Mouse (Mus musculus): ENCODE results near the gene Prim1. TPM values are rescaled to one million over a fixed set of nuclear protein-coding genes. Genes with fewer than 3 reads are reported as not detected.

The Prim1 gene
- polyA plus RNA-seq (2015; fragmentation: Nextera tagmentation; extraction: Ambion mirVana) = 56.3 and 66.1 TPM in 2 replicates

DNA sequence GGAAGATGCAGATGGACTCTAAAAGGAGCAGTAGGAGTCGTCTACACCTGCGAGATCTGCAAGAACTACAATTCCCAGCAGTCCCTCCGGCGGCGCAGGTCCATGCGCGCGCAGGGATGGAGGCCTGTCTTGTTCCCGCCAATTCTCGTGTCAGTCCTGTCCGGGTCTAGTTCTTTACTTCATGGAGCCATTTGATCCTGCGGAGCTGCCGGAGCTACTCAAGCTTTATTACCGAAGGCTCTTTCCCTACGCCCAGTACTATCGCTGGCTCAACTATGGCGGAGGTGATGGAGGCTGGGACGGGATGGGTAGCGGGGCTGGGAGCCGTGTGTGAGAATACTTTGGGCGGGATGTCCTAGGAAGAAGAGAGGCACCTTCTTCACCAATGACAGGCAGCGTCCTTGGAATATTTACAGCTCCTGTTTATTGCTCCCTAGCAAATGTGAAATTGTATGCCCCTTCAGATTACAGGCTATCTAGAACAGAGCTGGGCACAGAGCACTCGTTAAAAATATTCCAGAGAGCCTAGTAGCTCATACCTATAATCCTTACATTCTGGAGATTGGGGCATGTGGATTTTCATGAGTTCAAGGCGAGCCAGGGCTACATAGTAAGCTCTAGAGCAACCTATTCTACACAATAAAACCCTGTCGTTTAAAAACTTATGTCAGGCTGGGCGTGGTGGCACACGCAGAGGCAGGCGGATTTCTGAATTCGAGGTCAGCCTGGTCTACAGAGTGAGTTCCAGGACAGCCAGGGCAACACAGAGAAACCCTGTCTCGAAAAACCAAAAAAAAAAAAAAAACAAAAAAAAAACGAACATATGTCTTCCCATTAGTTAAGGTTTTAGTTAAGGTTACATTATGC lies at the start of gene Prim1:
Prim1 (plus strand) TSS at position 101 of the 867 bp plus-strand sequence.
- Histone ChIP-seq H3K27ac (ENCODE audit: low read length) (peak within 1 kb of the TSS; percentile 71), H3K9ac (ENCODE audit: low read depth, low read length) (peak within 1 kb of the TSS; percentile 68), H3K4me3 (ENCODE audit: low read length) (peak within 1 kb of the TSS; percentile 63), H3K27me3 (replicated peaks; ENCODE audit: control insufficient read depth, insufficient read depth, low read length) (no peaks in the 10 kb centered on the region), H3K9me3 (ENCODE audit: control insufficient read depth, low read length) (no peaks in the 10 kb centered on the region), H3K4me2 (ENCODE audit: low read depth, low read length) (peak within 1 kb of the TSS; percentile 79), H3K36me3 (ENCODE audit: control insufficient read depth, insufficient read depth, low read length) (peaks cover 9% of the 10 kb centered on the region), H3K4me1 (ENCODE audit: control insufficient read depth, insufficient read depth, low read length) (peaks cover 4% of the 10 kb centered on the region; the same call in 1 of the 2 replicates)
- 4% methylated on average over 31 of the region's 31 CpGs for WGBS
- ATAC-seq = peak; percentile 97

DNA sequence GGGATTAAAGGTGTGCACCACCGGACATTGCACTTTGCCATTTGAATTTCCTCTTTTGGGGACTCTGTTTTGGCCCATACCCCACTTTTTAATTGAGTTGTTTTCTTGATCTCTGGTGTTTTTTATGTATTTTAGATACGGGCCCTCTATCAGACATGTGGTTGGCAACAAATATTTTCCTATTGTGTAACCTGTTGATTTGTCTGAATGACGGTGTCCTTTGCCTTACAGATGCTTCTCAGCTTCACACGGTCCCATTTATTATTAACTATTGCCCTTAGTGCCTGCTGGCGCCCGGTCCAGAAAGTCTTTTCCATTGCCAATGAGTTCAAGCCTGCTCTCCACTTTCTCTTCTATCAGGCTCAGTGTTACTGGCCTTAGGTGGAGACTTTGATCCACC lies 48.5 kb upstream of the Prim1 start:
- H3K4me1 ChIP-seq (ENCODE audit: control insufficient read depth, insufficient read depth, low read length) = no peaks in the 10 kb centered on the region
- H3K27me3 ChIP-seq (replicated peaks; ENCODE audit: control insufficient read depth, insufficient read depth, low read length) = no peaks in the 10 kb centered on the region
- 80% methylated on average over 6 of the region's 6 CpGs for WGBS
- H3K9me3 ChIP-seq (ENCODE audit: control insufficient read depth, low read length) = no peaks in the 10 kb centered on the region
- no peak overlapping the region for H3K9ac ChIP-seq (ENCODE audit: low read depth, low read length)
- ATAC-seq = no peak
- H3K27ac ChIP-seq (ENCODE audit: low read length) = no peak overlapping the region
- H3K36me3 ChIP-seq (ENCODE audit: control insufficient read depth, insufficient read depth, low read length) = no peaks in the 10 kb centered on the region
- no peak overlapping the region for H3K4me3 ChIP-seq (ENCODE audit: low read length)
- H3K4me2 ChIP-seq (ENCODE audit: low read depth, low read length) = no peak overlapping the region

DNA sequence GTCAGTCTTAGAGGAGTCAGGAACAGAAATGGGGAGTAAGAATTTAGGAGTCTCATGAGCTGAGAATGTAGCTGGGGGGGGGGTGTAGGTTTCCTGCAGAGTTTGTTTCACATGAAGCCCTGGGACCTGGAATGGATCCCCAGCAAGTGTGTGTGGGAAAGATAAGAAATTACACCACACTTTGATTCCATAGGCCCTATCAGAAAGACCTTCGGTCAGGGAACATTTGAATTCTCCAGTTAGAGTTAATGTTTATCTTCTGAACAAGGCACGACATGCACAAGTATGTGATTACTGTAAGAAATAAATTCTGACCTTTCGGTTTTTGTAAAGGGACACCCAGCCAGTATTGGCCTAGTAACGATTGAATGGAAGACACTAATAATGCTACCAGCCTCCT lies 45.1 kb upstream of the Prim1 start:
- Histone ChIP-seq H3K4me1 (ENCODE audit: control insufficient read depth, insufficient read depth, low read length) (no peaks in the 10 kb centered on the region), H3K4me2 (ENCODE audit: low read depth, low read length) (no peak overlapping the region; the same call in 1 of the 2 replicates), H3K27ac (ENCODE audit: low read length) (peak overlapping the region; percentile 81), H3K9ac (ENCODE audit: low read depth, low read length) (no peak overlapping the region), H3K4me3 (ENCODE audit: low read length) (no peak overlapping the region), H3K36me3 (ENCODE audit: control insufficient read depth, insufficient read depth, low read length) (no peaks in the 10 kb centered on the region), H3K27me3 (replicated peaks; ENCODE audit: control insufficient read depth, insufficient read depth, low read length) (no peaks in the 10 kb centered on the region), H3K9me3 (ENCODE audit: control insufficient read depth, low read length) (no peaks in the 10 kb centered on the region; the same call in 1 of the 2 replicates)
- 45% methylated on average over 4 of the region's 4 CpGs for WGBS
- peak; percentile 94 for ATAC-seq

DNA sequence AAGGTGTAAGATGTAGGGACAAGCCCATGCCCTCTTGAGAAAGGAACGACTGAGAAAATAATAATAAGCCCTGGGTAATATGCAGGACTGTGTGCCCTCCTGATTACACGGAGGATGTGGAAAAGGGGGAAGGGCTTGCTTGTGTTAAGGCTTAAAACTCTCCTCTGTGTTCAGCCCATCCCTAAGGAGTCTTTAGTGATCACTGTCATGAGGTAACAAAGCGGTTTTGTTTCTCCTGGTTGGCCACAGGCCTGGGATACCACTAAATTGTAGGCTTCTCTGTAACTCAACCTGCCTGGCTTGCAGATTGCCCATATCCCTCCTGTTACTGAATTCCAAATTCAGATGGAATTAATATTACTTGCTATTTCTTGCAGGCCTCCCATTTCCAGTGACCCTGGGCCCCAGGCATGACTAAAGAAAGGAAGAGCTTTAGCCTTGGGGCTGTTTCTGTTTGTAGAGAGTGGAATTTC lies 44.6 kb upstream of the Prim1 start:
- Histone ChIP-seq H3K4me2 (ENCODE audit: low read depth, low read length) (no peak overlapping the region; the same call in 1 of the 2 replicates), H3K36me3 (ENCODE audit: control insufficient read depth, insufficient read depth, low read length) (no peaks in the 10 kb centered on the region), H3K4me1 (ENCODE audit: control insufficient read depth, insufficient read depth, low read length) (no peaks in the 10 kb centered on the region), H3K27me3 (replicated peaks; ENCODE audit: control insufficient read depth, insufficient read depth, low read length) (no peaks in the 10 kb centered on the region), H3K4me3 (ENCODE audit: low read length) (no peak overlapping the region), H3K9ac (ENCODE audit: low read depth, low read length) (no peak overlapping the region), H3K27ac (ENCODE audit: low read length) (peak overlapping the region; percentile 81), H3K9me3 (ENCODE audit: control insufficient read depth, low read length) (no peaks in the 10 kb centered on the region; the same call in 1 of the 2 replicates)
- WGBS = 51% methylated on average over 3 of the region's 3 CpGs
- ATAC-seq = peak; percentile 72

DNA sequence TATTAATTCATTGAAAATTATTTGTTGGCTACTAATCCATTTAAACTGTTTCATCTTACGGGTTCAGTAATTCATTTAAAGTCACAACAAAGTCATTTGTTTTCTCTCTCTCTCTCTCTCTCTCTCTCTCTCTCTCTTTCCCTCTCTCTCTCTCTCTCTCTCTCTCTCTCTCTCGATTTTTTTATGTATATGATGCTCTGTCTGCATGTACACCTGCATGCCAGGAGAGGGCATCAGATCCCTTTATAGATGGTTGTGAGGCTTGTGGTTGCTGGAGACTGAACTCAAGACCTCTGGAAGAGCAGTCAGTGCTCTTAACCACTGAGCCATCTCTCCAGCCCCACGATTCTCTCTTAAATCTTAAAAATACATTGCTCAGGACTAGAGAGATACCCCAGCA lies 43.8 kb upstream of the Prim1 start:
- WGBS = 63% methylated on average over 3 of the region's 3 CpGs
- H3K27me3 ChIP-seq (replicated peaks; ENCODE audit: control insufficient read depth, insufficient read depth, low read length) = no peaks in the 10 kb centered on the region
- ATAC-seq = no peak
- H3K4me2 ChIP-seq (ENCODE audit: low read depth, low read length) = no peak overlapping the region
- H3K9ac ChIP-seq (ENCODE audit: low read depth, low read length) = no peak overlapping the region
- no peaks in the 10 kb centered on the region for H3K4me1 ChIP-seq (ENCODE audit: control insufficient read depth, insufficient read depth, low read length)
- no peaks in the 10 kb centered on the region for H3K36me3 ChIP-seq (ENCODE audit: control insufficient read depth, insufficient read depth, low read length)
- no peak overlapping the region for H3K4me3 ChIP-seq (ENCODE audit: low read length)
- peak overlapping the region; percentile 81 for H3K27ac ChIP-seq (ENCODE audit: low read length)
- H3K9me3 ChIP-seq (ENCODE audit: control insufficient read depth, low read length) = no peaks in the 10 kb centered on the region; the same call in 1 of the 2 replicates

DNA sequence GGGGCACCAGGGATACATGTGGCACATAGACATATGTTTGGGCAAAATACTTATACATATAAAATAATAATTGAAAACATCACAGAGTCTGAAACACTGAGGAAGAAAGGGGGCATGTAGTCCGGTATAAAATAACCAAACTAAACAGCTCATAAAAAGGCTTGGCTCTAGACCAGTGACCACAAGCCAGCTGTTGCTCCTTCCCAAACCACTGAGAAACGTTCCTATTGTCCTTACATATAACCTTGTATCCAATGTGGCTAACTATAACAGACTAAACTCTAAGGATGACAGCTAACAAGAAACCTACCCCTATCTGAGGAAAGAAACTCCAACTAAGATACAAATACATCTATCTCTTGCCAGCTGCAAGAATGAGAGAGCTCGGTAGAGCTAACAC lies 40.9 kb upstream of the Prim1 start:
- Histone ChIP-seq H3K36me3 (ENCODE audit: control insufficient read depth, insufficient read depth, low read length) (no peaks in the 10 kb centered on the region), H3K4me1 (ENCODE audit: control insufficient read depth, insufficient read depth, low read length) (no peaks in the 10 kb centered on the region), H3K27me3 (replicated peaks; ENCODE audit: control insufficient read depth, insufficient read depth, low read length) (no peaks in the 10 kb centered on the region), H3K4me2 (ENCODE audit: low read depth, low read length) (no peak overlapping the region), H3K9ac (ENCODE audit: low read depth, low read length) (no peak overlapping the region), H3K9me3 (ENCODE audit: control insufficient read depth, low read length) (no peaks in the 10 kb centered on the region; the same call in 1 of the 2 replicates), H3K4me3 (ENCODE audit: low read length) (no peak overlapping the region), H3K27ac (ENCODE audit: low read length) (no peak overlapping the region)
- ATAC-seq = no peak
- 77% methylated on average over 3 of the region's 3 CpGs for WGBS

DNA sequence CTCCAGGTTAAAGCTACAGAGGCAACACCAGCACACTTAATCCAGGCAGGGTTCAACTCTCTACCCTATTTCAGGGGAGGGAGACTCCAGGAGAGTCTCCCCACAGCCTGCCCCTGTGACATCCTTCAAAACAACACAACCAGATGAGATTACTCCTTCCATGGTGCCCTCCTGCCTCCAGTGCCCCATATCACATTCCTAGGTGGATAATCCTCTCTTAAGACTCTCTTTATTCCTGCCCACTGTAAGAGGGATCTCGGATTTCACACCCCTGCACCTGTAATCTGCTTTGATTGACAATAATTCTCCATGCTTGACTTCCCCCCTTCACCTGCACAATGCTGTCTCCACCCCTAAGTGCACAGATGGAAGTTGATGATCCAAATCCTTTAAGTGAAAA lies 39.5 kb upstream of the Prim1 start:
- H3K4me3 ChIP-seq (ENCODE audit: low read length) = no peak overlapping the region
- 41% methylated on average over 1 of the region's 1 CpGs for WGBS
- H3K27me3 ChIP-seq (replicated peaks; ENCODE audit: control insufficient read depth, insufficient read depth, low read length) = no peaks in the 10 kb centered on the region
- H3K9ac ChIP-seq (ENCODE audit: low read depth, low read length) = no peak overlapping the region
- no peaks in the 10 kb centered on the region; the same call in 1 of the 2 replicates for H3K9me3 ChIP-seq (ENCODE audit: control insufficient read depth, low read length)
- no peaks in the 10 kb centered on the region for H3K4me1 ChIP-seq (ENCODE audit: control insufficient read depth, insufficient read depth, low read length)
- no peaks in the 10 kb centered on the region for H3K36me3 ChIP-seq (ENCODE audit: control insufficient read depth, insufficient read depth, low read length)
- H3K27ac ChIP-seq (ENCODE audit: low read length) = no peak overlapping the region
- H3K4me2 ChIP-seq (ENCODE audit: low read depth, low read length) = no peak overlapping the region
- ATAC-seq = no peak

DNA sequence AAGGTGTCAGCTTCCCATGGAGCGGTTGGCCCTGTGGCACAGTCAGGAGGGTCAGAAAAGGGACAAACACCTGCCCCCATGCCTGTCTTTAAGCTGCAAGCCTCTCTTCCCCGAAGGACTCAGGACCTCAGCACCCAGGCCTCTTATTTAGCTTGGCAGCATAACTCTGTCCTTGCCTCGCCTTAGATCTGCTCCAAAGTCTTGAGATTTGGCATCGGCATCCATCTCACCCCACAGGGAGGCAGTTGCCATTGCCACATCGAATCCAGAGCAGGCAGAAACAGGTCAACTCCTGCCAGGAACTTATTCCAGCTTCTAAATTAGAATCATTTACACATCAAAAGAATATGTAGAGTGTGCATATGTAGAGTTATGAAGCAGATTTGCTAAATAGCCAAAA lies 30.3 kb upstream of the Prim1 start:
- 82% methylated on average over 5 of the region's 5 CpGs for WGBS

DNA sequence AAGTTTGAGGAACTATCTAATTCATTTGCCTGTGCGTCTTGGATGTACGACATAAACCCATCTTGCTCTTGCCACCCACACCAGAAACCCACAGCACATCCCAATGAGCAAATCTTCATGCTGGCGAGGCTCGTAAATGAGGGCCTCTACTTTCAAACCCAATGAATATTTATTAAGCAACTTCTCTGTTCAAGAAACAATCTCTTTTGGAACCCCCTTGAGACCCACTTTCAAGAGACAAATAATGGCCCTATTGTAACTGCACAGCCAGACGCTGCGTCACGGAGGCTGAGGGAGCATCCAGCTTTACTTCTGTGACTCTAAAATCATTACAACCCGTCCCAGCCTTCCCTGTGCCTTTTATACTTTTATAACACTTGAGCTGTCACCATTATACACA lies 29.4 kb upstream of the Prim1 start:
- Histone ChIP-seq H3K4me3 (ENCODE audit: low read length) (no peak overlapping the region), H3K4me1 (ENCODE audit: control insufficient read depth, insufficient read depth, low read length) (no peaks in the 10 kb centered on the region), H3K9ac (ENCODE audit: low read depth, low read length) (no peak overlapping the region), H3K9me3 (ENCODE audit: control insufficient read depth, low read length) (no peaks in the 10 kb centered on the region), H3K36me3 (ENCODE audit: control insufficient read depth, insufficient read depth, low read length) (no peaks in the 10 kb centered on the region), H3K4me2 (ENCODE audit: low read depth, low read length) (no peak overlapping the region), H3K27ac (ENCODE audit: low read length) (no peak overlapping the region), H3K27me3 (replicated peaks; ENCODE audit: control insufficient read depth, insufficient read depth, low read length) (no peaks in the 10 kb centered on the region)
- ATAC-seq = no peak
- 65% methylated on average over 8 of the region's 8 CpGs for WGBS

More for the DNA sequence above, 30.3 kb upstream of the Prim1 start:
- no peaks in the 10 kb centered on the region for H3K27me3 ChIP-seq (replicated peaks; ENCODE audit: control insufficient read depth, insufficient read depth, low read length)
- H3K4me3 ChIP-seq (ENCODE audit: low read length) = no peak overlapping the region
- H3K36me3 ChIP-seq (ENCODE audit: control insufficient read depth, insufficient read depth, low read length) = no peaks in the 10 kb centered on the region
- no peaks in the 10 kb centered on the region for H3K4me1 ChIP-seq (ENCODE audit: control insufficient read depth, insufficient read depth, low read length)
- ATAC-seq = no peak
- H3K27ac ChIP-seq (ENCODE audit: low read length) = no peak overlapping the region
- H3K4me2 ChIP-seq (ENCODE audit: low read depth, low read length) = no peak overlapping the region
- no peak overlapping the region for H3K9ac ChIP-seq (ENCODE audit: low read depth, low read length)
- no peaks in the 10 kb centered on the region for H3K9me3 ChIP-seq (ENCODE audit: control insufficient read depth, low read length)
